Mouse (Mus musculus): ENCODE results near the gene Nfkbie.

The Nfkbie gene

GRCm38 (mm10) chr17:45559732-45560525 is 4.4 kb downstream of the Nfkbie start:
- no peak for DNase-seq (ENCODE audit: low spot score in 2 of 2)

GRCm38 (mm10) chr17:45563216-45563615 is 7.7 kb downstream of the Nfkbie start:
- no peak for DNase-seq (ENCODE audit: low spot score in 2 of 2)

- peak; percentile 73 to 89 for DNase-seq (ENCODE audit: low spot score in 2 of 2)
These were observed 8.4 kb downstream of the Nfkbie start, which contains the start of gene Slc35b2 for GRCm38 (mm10) chr17:45563655-45564530. Slc35b2 (plus strand) TSS chr17:45563874.

GRCm38 (mm10) chr17:45564531-45565084 is 9.1 kb downstream of the Nfkbie start:
- DNase-seq (ENCODE audit: low spot score in 2 of 2): no peak

GRCm38 (mm10) chr17:45565103-45565502 is 9.6 kb downstream of the Nfkbie start:
- DNase-seq (ENCODE audit: low spot score in 2 of 2): no peak

- no peak for DNase-seq (ENCODE audit: low spot score in 2 of 2)
These were observed 10.5 kb downstream of the Nfkbie start for GRCm38 (mm10) chr17:45566031-45566359.

- DNase-seq (ENCODE audit: low spot score in 2 of 2): no peak
These were observed 11.1 kb downstream of the Nfkbie start for GRCm38 (mm10) chr17:45566360-45567161.

- no peak for DNase-seq (ENCODE audit: low spot score in 2 of 2)
These were observed 11.7 kb downstream of the Nfkbie start for GRCm38 (mm10) chr17:45567162-45567601.

GRCm38 (mm10) chr17:45568990-45569389 is 13.5 kb downstream of the Nfkbie start:
- DNase-seq (ENCODE audit: low spot score in 2 of 2): no peak

- no peak for DNase-seq (ENCODE audit: low spot score in 2 of 2)
These were observed 14.5 kb downstream of the Nfkbie start for GRCm38 (mm10) chr17:45569999-45570398.

- peak in 1 of 2 experiments; percentile 75 for DNase-seq (ENCODE audit: low spot score in 2 of 2)
These were observed 16.9 kb downstream of the Nfkbie start for GRCm38 (mm10) chr17:45572103-45573086.

- DNase-seq (ENCODE audit: low spot score in 2 of 2): peak; percentile 95 to 97
These were observed 17.7 kb downstream of the Nfkbie start, which contains the start of gene Hsp90ab1 for GRCm38 (mm10) chr17:45573087-45573779. Hsp90ab1 (minus strand) TSS chr17:45573271.

GRCm38 (mm10) chr17:45573780-45574123 is 18.2 kb downstream of the Nfkbie start:
- DNase-seq (ENCODE audit: low spot score in 2 of 2): peak; percentile 90 to 93

GRCm38 (mm10) chr17:45574129-45574761 is 18.7 kb downstream of the Nfkbie start:
- DNase-seq (ENCODE audit: low spot score in 2 of 2): peak in 1 of 2 experiments; percentile 73

- DNase-seq (ENCODE audit: low spot score in 2 of 2): no peak
These were observed 19.8 kb downstream of the Nfkbie start for GRCm38 (mm10) chr17:45575123-45575897.

GRCm38 (mm10) chr17:45578242-45578641 is 22.7 kb downstream of the Nfkbie start:
- DNase-seq (ENCODE audit: low spot score in 2 of 2): no peak

- peak in 1 of 2 experiments; percentile 50 for DNase-seq (ENCODE audit: low spot score in 2 of 2)
These were observed 23.3 kb downstream of the Nfkbie start for GRCm38 (mm10) chr17:45578843-45579242.

GRCm38 (mm10) chr17:45579554-45579953 is 24.1 kb downstream of the Nfkbie start:
- DNase-seq (ENCODE audit: low spot score in 2 of 2): no peak
